Mouse (Mus musculus) right cerebral cortex, postnatal 10 days (tissue): ENCODE data around the gene Rnf216.
A peak's percentile ranks its signal among the peaks of the same experiment; 100 is the strongest.

Source experiments
- DNase-seq, 2 experiments: peaks; one replicate each; pipeline ENCODE4 v3.0.0; 2021; ENCODE audit warnings: low spot score in 2 of 2

Rnf216 gene

DNA sequence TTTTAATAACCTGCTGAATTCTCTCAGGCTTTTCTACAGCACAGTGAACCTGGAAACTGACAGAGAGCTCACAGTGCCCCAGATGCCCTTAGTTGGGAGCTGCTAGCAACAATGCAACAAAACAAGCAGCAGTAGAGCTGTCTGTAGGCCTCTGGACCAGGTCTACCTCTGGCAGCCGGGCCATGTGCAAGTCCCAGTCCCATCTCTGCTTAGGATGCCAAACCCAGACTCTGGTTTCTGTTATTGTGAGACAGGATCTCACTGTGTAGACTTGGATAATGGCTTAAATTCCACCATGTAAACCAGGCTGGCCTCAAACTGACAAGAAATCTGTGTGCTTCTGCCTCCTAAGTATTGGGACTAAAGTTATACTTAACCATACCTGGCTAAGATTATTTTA, 11.2 kb downstream of the Rnf216 start:
- DNase-seq, result no peak

DNA sequence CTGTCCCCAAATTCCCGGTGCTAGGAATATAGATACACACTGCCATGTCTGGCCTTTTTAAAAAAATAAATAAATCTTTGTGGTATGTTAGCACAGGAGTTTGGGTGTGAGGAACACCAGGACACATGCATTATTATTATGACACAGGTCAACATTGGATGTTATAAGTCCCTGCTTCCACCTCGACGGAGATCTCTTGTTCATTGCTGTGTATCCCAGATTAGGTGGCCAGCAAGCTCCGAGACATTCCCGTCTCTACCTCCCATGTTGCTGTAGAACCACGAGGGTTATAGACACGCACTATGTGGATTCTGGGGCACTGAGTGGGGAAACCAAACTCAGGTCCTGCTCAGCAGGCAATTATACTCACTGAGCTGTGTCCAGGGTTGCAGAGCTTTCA, 17.5 kb downstream of the Rnf216 start:
- no peak for DNase-seq

DNA sequence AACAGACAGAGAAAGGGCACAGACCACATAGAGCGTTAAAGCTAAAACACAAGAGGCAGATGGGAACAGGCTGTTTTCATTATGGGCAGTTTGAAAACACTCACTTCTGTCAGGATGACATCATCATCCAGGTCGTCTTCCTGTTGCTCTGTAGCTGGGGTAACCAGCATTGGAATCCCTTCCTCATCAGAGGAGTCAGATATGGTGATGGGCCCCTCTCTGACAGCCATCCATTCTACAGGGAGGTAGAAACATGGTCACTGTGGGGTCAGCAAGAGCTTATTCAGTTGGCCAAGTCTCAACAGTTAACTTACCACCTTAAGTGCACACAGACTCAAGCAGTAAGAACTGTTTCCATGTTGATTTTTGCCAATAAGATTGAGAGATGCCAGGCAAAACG, 19.9 kb downstream of the Rnf216 start:
- no peak for DNase-seq

DNA sequence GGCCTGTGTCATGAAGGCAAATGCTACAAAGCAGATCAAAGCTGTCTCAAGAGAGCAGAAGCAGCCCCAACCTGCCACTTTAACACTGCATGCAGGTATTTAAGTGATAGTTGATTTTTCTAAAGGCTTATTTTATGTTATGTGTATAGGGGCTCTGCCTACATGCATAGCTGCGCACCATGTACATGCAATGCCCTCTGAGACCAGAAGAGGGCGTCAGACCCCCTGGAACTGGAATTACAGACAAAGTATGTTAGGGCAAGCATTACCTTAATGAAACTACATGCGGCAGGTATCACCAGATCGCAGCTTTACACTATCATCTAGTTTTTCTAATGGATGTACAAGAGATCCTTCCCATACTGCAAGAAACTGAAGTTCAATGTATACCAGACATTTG, 27.9 kb downstream of the Rnf216 start:
- DNase-seq, result peak in 1 of 2 experiments; percentile 40

DNA sequence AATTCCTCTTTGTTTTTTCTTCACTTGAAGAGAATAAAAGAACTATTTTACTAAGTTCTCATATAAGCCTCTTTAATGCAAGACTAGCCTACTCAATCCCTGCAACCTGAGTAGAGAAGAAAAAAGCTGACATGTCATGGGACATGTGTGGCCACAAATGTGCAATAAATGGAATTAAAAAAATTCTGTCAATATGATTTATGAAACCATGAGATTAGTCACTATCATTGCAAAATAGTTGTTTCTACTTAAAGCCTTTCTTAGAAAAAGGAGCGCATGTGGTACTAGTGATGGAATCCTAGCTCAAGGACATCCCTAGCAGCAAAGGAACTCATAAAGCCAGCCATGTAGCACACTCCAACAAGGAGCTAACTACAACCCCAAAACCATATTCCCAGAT, 33.0 kb downstream of the Rnf216 start:
- DNase-seq, result no peak

DNA sequence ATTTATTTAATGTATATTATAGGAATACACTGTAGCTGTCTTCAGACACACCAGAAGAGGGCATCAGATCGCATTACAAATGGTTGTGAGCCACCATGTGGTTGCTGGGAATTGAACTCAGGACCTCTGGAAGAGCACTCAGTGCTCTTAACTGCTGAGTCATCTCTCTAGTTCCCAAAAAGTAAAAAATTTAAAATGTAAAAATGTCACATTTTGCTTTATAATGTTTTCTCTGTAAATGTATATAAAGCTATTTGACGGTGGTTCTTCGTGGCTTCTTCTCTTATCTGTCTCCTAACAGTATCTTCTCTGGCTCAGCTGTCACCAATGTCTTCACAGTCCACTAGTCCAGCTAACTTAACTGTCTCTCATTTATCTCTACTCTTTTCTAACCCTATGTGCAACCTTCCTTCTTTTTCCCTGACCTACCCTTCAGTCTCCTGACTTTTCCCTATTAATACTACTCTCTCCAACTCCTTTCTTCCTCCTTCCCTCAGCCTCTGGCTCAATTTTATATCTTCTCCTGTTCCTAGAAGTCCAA, 36.1 kb downstream of the Rnf216 start:
- DNase-seq, result no peak

DNA sequence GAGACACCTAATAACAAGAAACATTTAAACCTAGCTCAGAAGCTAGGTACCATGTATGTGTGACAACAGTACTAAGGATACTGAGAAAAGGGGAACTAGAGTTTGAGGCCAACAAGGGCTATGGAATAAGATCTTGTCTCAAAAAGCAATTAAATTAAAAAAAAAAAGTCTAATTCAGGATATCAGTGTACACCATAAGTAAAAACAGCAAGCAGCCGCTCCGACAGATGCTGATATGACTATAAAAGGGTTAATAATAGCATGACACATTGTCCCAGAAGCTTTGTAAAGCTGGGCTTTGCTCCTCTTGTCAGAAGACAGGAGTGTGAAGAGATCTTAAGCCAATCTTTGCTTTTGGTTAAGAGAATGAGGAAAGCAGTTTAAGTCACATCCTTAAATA, 36.8 kb downstream of the Rnf216 start:
- DNase-seq, result no peak

DNA sequence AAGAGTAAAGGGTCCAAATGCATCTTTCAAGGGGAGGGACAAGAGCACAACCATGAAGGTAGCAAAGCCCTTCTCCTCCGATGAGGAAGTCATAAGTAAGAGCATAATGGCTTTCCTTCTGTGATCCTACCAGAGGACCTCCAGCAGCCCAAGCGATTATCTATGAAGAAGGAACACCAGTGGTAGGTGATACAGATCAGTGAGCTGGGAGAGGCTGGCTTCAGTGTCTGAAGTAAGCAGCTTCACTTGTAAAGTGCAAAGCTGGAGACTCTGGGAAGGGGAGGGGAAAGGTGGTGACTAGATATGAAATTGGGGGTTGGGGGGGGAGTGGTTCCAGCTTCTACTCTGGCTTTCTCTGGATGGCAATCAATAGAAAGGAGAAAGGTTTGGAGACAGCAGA, 43.7 kb downstream of the Rnf216 start:
- DNase-seq, result no peak

DNA sequence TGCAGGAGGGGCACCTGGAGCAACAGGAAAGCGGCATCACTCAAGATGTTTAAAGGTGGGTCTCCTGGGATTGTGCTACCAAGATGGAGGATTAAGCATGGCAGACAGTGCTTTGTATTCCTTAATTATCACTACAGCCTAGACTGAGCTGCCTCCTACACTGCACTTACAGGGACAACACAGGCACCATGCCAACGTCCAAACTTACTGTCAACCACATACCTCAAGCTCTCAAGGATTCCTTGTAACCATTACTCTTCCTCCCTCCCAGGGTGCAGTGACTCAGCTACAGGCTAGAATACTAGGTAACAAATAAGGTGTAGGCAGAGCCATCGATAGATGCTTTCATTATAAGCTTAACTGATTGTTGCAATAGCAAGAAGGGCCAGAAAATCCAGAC, 44.4 kb downstream of the Rnf216 start:
- no peak for DNase-seq

DNA sequence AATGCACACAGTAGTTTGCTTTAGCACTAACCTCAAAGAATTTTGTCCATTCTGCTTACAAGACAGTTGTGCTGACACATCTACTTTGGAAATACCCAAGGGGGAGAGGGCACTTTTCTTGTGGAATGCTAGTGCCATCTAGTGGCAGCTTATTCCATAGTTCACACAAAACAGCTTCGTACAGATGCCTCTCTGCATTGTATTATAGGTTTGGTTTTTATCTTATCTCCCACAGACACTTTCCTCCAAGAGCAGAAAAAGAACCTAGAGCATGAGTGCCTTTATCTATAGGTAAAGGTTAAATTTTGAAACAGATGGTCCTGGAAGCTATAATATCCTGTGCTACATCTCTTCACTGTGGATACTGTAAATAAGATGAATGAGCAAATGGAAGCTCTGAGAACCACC, 46.2 kb downstream of the Rnf216 start:
- peak; percentile 80 to 83 for DNase-seq

DNA sequence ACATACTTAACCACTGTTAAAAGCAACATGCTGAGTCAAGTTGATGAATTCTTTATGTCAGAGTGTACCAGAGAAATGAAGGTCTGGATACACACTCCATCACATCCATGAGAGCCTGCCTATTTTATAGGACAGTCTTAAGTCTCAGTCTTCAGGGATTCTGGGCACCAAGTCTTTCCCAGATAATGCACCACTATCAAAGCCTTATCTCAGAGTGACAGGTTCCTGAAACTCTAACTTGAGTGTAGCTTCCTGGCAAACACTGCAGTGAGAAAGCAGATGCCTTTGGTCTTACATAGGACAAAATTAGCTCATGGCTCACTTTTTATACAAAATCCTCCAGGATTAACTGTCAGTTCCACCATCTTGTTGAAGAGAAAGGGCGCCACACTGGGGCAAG, 46.7 kb downstream of the Rnf216 start:
- DNase-seq, result no peak

DNA sequence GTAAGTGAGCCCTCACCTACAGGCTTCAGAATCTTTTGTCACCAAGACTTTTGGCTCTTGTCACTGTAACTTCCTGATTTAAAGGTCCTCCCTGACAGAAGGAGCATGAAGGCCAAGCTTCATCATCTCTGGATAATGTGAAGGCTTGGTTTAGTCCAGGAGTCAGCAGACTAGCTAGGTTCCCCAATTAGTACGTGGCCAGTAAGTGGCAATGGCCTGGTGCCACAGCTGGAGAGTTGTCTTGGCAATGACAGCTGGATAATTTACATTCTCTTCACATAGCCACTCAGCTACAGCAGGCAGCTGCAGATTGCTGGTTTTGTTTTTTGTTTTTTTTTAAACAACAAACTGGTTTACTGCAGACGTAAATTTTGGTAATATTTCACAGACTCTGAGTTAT, 47.6 kb downstream of the Rnf216 start:
- DNase-seq, result peak; percentile 59 to 67

DNA sequence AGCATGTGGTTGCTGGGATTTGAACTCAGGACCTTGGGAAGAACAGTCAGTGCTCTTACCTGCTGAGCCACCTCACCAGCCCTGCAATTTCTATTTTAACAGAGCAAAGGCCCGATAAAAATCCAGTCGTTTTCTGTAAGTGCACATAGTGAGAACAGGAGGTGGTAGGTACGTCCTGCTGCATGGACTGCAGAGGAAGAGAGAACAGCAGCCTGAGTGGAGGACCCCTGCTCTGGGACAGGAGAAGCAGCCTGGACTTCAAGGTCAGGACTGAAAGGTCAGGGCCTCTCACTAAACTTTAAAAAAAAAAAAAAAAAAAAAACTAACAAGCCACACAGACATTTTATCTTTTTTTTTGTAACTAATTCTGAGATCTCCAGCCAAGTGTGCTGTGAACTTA, 50.5 kb downstream of the Rnf216 start:
- no peak for DNase-seq

DNA sequence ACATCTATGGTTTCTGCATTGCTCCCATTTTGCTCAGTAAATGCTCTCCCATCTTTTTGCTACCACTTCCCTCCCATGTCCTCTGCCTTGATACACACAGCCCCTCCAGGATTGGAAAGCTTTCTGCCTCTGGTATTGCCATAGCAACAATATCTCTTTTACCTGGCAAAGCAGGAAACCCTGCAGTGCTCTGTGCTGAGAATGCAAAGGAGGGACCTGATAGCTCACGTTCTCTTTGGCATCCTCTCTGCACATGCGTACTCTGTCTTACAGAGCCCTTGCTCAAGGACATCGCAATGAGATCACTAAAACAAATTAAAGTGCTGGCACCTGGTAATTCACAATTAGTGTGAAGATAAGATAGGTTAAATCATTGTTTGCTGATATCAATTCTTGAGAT, 51.3 kb downstream of the Rnf216 start:
- peak; percentile 61 to 67 for DNase-seq

DNA sequence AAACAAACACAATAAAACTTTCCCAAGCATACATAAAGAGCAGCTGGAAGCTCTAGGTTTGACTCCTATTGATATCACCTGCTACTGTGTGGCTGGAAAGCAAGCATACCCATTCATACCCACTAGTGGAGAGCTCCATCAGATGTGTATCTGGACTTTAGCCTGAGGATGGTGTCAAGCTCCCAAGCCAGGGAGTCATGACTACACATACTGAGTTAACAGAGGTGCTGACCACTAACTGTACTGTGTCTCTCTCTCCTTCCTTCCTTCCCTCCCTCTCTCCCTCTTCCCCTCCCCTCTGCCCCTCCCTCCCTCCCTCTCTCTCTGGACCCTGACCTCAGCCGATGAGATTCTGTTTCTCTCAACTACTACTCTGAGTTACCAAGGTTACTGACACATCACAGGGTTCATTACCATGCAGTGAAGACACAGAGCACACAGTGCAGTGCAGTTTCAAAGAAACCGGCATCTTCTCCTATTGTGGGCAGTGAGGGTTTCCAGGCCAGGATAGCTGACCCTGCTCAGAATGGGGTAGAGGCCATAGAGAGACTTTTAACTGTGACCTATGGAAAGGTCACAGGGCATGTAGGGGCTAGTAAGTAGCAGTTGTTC, 51.9 kb downstream of the Rnf216 start:
- DNase-seq, result no peak

DNA sequence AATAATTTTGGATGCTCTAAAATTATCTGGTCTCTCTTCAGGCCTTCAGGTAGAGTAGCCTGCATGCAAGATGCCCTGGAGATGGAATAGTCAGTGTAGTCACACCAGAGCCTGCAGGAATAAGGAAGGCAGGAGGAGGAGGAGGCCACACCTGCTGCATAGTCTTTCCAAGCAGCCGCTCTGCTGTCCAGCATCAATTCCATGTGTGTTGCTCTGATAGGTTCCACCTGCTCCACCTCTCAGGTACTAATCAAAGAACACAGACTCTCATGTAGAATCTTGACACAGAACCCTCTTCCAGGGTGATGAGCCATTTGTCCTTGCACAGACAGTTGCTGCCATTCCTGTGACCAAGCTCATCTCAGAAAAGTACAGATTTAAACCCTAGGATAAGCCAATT, 52.8 kb downstream of the Rnf216 start:
- no peak for DNase-seq

DNA sequence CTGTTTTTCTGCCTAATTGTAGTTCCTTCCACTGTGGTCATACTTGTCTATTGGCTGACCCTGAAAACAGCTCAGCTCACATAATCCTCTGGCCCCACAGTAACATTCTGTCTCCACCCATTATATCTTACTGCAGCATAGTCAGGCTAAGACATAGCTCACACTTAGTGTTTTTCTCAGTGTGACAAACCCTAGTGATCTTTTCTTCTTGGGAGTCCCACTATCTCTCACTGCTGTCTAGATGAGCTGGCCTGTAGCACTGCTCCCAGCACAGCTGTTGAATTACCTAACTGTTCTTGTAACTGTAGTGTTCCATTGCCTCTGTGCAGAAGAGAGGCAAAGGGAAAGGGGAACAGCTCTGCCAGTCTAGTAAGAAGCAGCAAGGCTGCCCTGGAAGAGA, 53.6 kb downstream of the Rnf216 start:
- no peak for DNase-seq

DNA sequence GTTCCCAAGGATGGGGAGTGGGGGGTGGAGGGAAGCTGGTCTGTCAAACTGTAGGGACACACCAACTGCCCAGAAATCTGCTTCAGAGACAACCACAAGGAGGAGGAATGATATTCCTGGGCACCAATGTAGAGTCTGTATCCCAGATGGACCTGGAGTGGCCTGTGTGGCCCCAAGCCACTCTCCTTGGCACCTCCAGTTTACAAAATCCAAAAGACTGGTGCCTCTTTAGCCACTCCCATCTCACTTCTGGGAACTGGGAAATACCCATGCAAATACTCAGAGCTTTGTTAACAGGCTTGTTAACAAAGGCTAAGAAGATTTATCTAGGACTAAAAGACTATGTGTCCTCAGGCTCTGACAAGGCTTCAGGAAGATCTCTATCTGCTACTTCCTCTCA, 54.1 kb downstream of the Rnf216 start:
- no peak for DNase-seq

DNA sequence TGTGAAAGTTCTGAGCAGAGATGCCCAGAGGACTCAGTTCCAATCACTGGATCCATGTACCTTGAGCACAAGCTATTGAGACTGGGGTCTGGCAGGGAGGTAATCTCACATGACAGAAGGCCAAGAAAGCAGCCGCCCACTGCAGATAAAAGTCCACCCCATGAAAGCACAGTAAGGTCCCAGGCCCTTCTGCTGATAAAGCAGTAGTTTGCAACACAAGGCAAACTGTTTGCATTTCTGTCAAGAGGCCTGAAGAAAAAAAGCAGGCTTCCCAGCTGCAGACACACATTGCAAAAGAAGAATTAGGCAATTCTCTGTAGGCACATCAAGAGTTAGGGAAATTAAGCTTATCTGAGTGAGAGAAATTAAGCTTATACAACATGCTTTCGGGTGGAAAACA, 54.6 kb downstream of the Rnf216 start:
- no peak for DNase-seq

DNA sequence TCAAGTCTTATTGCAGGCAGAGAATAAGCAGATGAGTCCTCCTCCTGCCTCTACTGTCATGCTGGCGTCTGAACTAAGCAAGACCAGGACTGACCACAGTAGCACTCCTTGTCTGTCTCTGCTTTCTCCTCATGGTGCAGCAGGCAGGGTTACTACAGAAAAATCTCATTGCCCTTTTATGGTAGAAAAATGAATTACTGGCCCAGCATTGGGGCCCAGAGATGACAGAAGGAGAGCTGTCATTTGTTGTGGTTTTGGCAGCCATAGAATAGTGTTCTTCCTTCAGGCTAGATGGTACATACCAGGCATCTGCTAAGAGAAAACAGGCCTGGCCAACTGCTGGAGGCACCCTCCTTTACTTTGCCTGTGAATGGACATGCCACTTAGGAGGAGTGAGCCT, 55.0 kb downstream of the Rnf216 start:
- no peak for DNase-seq

DNA sequence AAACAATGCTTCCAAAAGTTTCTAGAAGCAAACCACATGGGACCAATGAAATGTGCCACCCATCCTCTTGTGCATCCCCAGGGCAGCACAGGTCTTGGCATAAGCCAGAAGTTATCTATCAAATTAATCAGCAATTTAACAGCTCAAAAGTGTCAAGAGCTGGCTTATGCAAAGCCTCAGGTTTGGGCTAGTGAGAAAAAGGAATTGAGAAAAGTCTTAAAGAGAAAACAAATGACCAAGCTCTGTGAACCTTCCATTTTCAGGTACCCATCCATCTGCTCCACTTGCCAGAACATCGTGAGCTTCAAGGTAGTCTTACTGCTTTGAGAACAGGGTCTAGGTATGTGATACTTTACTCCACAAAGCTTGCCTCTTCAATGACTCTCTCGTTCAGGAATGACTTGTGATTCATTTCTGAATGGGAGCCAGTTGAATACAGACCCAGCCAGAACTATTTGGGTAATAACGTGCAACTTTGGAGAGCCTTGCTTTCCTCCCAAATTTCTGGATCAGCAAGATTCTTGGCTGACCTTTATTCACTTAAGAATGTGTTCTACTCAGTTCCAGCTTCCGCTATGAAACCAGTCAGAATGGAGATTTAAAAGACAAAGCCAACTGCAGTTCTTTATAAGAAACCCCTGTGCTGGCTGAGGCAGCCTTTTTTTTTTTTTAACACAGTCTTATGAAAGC, 56.5 kb downstream of the Rnf216 start:
- DNase-seq, result no peak

DNA sequence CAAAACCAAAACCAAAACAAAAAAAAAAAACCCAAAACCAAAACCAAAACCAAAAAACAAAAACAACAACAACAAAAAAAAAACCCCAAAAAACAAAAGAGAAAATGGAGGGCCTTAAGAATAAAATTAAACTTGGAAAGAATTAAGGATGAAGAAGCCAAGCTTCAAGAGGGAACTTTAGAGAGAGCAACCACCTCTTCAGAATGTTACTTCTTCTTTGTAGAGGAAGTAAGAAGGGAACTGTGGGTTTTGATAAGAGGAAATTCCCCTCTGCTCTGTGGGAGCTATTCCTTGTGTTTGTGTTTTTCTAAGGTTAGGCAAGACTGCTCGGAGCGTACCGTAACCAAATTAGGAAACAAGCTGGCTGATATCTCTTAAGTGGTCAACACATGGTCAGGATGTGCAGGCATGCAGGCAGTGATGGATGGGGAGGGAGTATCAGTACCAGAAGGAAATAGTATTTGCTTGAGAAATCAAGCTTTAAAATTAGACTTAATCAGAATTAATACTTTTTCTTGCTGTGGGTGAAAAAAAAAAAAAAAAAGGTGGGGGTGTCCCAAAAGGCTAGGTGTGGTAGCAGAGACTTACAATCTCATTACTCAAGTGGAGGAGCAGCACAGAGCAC, 57.2 kb downstream of the Rnf216 start:
- DNase-seq, result no peak

DNA sequence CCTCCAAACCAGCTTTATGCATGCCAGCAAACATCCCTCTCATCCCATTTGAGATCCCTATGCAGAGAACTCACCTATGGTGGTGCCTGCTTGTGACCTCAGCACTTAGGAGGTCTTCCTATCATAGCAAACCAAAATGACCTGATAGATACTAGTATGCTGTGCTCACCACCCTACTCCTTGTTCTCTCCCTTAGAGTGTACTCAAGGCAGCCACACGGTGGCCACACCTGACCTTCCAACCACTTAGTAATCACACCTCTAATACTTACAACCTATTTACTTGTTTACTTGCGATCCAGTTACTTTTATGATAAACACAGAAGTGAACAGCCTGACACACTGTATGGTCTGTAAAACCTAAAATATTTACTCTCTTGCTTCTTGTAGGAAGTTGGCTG, 58.1 kb downstream of the Rnf216 start:
- no peak for DNase-seq
